Mouse (Mus musculus) urinary bladder, postnatal 4 days (tissue): ENCODE data around the gene Sema4b.
A peak's percentile ranks its signal among the peaks of the same experiment; 100 is the strongest.

Experiments used
- DNase-seq, 2 experiments: peaks; one replicate each; pipeline ENCODE4 v3.0.0; 2021 to 2022; ENCODE audit warnings: low spot score in 2 of 2

Gene Sema4b

GRCm38 (mm10) chr7:80186531-80187296, at the start of gene Sema4b:
TSS of gene Sema4b (plus strand) at chr7:80186841.
- DNase-seq: peak; percentile 88 to 90

DNA sequence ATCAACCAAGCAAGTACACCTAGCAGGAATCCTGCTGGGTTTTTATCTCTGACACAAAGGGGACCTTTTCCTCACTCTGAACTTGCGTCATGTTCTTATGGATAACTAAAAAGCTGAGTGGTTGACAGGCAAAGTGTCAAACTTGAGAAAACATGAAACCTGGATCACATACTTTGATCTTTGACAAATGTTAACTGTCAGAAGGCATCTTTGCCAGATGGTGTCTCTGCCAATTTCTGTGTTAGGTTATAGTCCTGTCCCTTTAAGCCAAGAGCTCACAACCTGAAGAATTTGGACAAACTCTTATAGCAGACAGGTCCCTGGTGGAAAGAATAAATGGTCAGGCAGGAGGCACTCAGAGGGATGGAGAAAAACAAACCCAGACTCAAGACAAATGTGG, 48.3 kb upstream of the Sema4b start:
- DNase-seq: no peak

DNA sequence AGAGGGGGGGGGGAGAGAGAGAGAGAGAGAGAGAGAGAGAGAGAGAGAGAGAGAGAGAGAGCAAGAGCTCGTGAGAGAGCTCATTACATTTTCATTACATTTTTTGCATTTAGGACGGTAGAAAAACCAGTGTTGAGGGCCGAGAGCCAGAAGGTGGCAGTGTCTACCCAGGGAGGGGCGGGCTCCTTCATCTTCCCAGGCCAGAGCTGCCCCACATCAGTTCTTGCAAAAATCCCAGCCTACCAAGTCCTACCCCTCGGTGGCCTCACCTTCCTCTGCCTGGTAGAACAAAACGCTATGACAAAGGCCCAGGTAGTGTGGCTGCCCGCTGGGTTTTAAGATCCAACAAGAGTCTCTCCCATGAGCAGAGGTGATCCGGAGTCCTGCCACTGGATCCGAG, 45.8 kb upstream of the Sema4b start:
- DNase-seq: peak; percentile 68 to 76

DNA sequence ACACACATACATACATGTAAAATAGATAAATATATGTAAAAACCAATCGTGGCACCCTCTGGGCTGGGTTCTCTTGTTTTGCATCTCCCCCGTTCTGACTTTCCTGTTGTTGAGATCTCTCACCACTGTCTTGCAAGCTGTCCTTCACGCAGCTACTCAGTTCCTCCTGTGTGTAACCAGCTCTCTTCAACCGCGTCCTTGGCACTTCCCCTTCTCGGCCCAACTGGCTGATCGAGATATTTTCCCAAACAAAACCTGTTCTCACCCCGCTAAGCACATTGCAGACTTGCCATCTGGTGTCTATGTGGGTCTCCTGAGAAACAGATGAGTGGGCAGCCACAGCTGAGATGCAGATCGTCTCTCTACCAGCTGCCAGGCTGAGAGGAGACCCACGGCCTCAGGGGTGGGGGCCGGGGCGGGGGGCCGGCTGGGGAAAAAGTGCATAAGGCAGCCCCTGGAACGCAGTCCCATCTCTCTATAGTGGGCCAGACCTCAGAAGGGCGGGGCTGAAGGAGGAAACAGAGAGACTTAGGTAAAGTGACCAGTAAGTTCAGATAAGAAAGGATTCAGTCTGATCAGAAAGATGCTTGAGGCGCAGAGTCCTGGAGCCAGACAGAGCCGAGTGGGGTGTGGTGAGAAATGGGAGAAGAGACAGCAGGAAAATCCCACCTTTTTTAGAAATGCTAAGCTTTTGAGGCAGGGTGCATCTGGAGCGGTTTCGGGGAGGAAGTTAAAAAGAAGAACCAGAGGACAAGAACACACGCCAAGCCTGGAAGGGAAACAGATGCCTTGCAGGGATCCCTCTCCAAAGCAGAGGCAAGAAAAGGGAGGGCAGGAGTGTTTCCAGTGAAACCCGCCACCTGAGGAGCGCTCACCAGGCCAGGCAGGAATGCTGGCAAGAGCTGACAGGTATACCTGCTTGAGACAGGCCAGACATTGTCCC, 43.0 kb upstream of the Sema4b start:
- peak in 1 of 2 experiments; percentile 26 for DNase-seq

DNA sequence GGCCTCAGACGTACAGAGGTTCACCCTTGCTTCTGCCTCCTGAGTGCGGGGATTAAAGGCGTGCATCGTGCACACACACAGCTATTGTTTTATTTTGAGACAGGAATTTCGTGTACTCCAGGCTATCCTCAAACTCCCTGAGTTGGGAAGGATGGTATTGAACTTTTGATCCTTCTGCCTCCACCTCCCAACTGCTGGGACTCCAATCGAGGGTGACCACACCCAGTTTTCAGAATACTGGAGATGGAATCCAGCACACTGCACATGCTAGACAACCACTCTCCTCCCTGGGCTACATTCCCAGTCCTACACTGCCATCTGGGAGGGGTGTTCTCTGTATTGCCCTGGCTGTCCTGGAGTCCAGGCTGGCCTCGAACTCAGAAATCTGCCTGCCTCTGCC, 41.9 kb upstream of the Sema4b start:
- no peak for DNase-seq

GRCm38 (mm10) chr7:80146077-80146476, 40.6 kb upstream of the Sema4b start:
- DNase-seq: no peak

GRCm38 (mm10) chr7:80149356-80149755, 37.3 kb upstream of the Sema4b start:
- DNase-seq: peak in 1 of 2 experiments; percentile 67

DNA sequence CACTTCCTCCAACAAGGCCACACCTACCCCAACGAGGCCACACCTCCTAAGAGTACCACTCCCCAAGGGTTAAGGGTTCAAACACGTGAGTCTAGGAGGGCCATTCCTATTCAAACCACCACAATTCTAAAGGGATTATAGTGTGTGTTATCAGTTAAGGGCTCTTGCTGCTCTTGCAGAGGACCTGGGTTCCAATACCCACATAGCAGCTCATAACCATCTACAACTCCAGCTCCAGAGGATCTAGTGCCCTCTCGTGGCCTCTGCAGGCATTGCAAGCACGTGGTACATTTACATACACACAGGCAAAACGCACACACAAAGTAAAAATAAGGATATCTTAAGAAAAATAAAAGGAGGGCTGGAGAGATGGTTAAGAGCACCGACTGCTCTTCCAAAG, 34.5 kb upstream of the Sema4b start:
- DNase-seq: no peak

- DNase-seq: no peak
These were observed 33.9 kb upstream of the Sema4b start for GRCm38 (mm10) chr7:80152756-80153155.

GRCm38 (mm10) chr7:80154689-80155088, 32.0 kb upstream of the Sema4b start:
- DNase-seq: no peak

GRCm38 (mm10) chr7:80156711-80157227, 29.9 kb upstream of the Sema4b start:
- peak; percentile 51 to 65 for DNase-seq

DNA sequence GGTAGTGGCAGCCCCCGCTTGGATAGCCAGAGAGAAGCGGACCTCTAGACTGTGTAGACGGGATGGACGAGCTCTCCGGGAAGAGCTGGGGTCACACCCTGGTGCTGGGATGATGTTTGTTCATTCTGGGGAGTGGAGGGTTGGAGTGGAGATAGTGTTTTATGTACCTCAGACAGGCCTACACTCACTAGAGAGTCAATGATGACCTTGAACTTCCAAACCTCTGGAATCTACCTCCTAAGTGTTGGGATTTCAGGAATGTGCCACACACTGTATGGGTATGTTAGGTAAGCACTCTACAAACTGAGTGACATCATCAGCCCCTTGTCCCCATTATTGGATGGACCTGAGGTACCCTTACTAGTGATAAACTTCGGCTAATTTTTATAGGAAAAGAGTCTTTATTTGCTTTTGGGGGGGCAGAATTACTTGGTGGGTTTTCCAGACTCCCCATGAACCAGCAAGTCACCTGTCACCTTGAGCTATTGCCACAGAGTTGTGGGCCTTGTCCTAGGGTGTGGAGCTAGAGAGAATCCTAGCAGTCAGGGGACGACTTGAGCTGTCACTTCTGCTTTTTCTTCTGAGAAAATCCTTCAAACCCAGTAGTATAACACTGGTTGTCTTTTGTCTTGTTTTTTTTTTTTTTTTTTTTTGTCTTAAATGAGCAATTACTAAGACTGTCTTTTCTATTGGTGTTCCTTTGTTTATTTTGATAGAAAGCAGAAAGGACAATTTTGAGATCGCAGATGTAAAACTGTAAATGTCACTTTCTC, 28.0 kb upstream of the Sema4b start:
- DNase-seq: no peak

- peak in 1 of 2 experiments; percentile 23 for DNase-seq
These were observed 26.2 kb upstream of the Sema4b start for GRCm38 (mm10) chr7:80160293-80160944.

DNA sequence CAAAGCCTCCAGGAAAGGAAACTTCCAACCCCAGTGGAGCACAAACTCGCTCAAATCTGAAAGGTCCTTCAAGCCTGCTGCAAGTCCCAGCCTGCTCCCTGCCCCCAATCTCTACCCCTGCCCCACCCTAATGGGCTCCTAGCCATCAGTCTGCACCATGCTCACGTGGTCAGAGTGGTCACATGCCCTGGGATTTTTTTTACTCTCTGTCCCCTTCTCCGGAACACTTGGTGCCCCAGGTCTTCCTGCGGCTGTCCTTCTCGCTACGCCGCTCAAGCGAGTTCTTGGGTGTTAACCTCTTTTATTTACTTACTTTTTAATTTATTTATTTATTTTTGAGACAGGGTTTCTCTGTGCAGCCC, 25.7 kb upstream of the Sema4b start:
- peak; percentile 64 to 67 for DNase-seq

DNA sequence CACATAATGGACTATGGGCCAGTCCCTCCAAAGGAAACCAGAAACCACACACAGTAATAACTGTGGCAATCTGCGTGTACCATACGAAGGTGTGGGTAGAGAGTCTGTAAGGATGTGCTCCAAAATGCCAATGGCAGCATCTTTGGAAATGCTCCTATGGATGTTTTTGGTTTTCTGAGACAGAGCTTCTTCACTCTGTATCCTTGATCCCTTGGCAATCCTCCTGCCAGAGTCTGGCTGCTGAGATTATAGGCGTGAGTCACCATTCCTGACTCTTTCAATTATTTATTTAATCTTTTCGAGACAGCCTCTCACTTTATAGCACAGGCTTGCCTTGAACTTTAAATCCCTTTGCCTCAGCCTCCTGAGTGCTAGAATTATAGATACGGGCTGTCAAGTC, 21.2 kb upstream of the Sema4b start:
- DNase-seq: peak in 1 of 2 experiments; percentile 23

- peak in 1 of 2 experiments; percentile 64 for DNase-seq
These were observed 19.9 kb upstream of the Sema4b start for GRCm38 (mm10) chr7:80166740-80167139.

DNA sequence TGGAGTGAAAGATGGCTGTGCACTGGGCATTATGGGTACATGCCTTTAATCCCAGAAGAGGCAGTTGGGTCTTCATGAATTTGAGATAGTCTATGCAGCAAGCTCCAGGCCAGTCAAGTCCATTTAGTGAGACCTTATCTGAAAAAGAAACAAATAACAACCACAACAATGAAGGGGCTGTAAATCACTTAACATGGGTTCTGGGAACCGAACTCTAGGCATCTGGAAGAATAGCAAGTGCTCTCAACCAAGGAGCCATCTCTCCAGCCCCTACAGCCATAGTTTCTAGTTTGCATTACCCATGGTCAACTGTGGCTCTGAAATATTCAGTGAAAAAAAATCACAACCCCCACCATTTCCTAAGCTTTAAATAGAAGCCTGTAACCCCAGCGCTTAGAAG, 16.8 kb upstream of the Sema4b start:
- no peak for DNase-seq

GRCm38 (mm10) chr7:80171345-80171744, 15.3 kb upstream of the Sema4b start:
- DNase-seq: peak in 1 of 2 experiments; percentile 57

DNA sequence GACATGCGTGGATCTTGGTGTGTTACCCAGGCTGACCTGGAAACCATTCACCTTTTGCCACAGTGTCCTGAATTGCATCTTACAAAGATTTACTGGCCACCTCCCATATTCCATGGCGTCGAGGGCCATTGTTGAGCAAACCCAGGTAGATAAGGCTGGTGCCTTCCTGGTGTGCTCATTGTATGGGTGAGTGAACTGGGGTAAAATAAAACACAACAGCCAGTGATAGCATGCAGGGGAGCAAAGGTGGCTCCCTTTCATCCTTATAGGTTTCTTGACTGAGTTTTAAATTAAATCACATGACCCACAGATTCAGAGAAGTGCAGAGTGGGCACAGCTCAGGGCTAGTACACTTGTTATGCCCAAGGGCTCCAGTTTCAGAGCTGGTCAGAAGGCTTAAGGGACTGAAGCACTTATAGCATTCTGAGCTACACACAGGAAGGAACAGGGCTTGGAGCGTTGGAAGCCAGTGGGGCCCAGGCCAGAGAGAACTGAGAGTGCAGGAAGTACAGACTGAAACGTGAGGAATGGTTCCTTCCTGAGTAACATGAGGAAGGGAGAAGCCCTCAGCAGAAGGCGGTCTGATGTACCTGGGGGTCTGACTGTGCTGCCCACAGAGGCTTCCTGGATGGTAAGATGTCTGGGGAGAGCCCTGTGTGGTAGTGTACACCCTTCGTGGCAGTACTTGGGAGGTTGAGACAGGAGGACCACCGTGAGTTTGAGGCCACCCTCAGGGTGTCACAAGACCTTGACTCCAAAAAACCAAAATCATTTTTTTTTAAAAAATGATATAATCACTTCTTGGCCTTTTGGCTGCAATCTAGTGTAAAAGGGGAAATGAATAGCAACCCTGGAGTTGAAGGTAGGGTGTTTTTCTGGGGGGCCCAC, 14.3 kb upstream of the Sema4b start:
- no peak for DNase-seq

- DNase-seq: no peak
These were observed 10.5 kb upstream of the Sema4b start for GRCm38 (mm10) chr7:80176159-80176558.
